Mouse (Mus musculus): ENCODE results near the gene Bicc1. TPM values are rescaled to one million over a fixed set of nuclear protein-coding genes. Genes with fewer than 3 reads are reported as not detected.

Gene Bicc1
- polyA plus RNA-seq, 1 experiment from 2014 or later, result 65.7 TPM

DNA sequence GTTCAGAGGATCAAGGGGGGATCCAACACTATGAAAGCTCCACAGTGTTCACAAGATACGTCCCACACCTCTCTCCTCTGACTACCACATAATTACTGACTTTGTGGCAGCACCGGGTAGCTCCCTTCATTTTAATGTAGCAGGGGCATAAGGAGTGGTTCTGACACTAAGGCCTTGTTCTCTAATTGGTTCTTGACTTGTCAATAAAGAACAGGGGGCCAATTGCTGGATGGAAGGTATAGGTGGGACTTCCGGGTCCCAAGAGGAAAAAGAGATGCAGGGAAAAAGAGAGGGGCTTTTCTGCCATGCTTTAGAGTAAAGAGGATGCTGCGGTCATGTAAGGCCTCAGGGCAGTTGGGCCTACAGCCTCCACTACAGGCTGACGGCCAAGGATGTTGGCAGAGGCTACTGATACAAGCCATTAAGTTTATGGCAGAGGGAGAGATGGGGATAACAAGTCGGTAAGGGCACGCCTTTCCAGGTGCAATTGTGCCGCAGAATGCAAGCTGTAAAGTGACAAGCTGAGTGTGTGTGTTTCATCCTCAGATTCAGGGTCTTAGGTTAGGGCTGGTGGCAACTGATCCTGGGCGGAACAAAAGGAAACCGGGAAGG, 108.7 kb downstream of the Bicc1 start:
- 56% methylated on average over 10 of the region's 10 CpGs for WGBS
- Histone ChIP-seq H3K27me3 (ENCODE audit: insufficient read depth, low read length) (no peaks in the 10 kb centered on the region), H3K4me1 (replicated peaks; ENCODE audit: insufficient read depth, low read length) (0 out of 2 replicates have a peak, but pooled peaks cover 5% of the 10 kb centered on the region), H3K4me3 (replicated peaks; ENCODE audit: low read depth, low read length) (no peak overlapping the region), H3K4me2 (ENCODE audit: low read length) (no peak overlapping the region), H3K9ac (ENCODE audit: low read depth, low read length) (no peak overlapping the region), H3K36me3 (ENCODE audit: insufficient read depth, low read length) (no peaks in the 10 kb centered on the region), H3K27ac (no peak overlapping the region), H3K9me3 (replicated peaks; ENCODE audit: low read length) (no peaks in the 10 kb centered on the region)
- no peak for ATAC-seq (replicated peaks; ENCODE audit: low FRiP score, low read depth)
- no peak for TF ChIP-seq CTCF (IDR thresholded peaks at IDR 0.05; ENCODE audit: low read depth)
- DNase-seq (ENCODE audit: low spot score), result no peak

GRCm38 (mm10) chr10:71049294-71049693, 110.2 kb downstream of the Bicc1 start:
- DNase-seq (ENCODE audit: low spot score) (no peak), ATAC-seq (replicated peaks; ENCODE audit: low FRiP score, low read depth) (no peak)
- Histone ChIP-seq H3K4me2 (ENCODE audit: low read length) (no peak overlapping the region), H3K4me1 (replicated peaks; ENCODE audit: insufficient read depth, low read length) (0 out of 2 replicates have a peak, but pooled peaks cover 5% of the 10 kb centered on the region), H3K27me3 (ENCODE audit: insufficient read depth, low read length) (no peaks in the 10 kb centered on the region), H3K36me3 (ENCODE audit: insufficient read depth, low read length) (no peaks in the 10 kb centered on the region), H3K27ac (no peak overlapping the region), H3K4me3 (replicated peaks; ENCODE audit: low read depth, low read length) (no peak overlapping the region), H3K9ac (ENCODE audit: low read depth, low read length) (no peak overlapping the region), H3K9me3 (replicated peaks; ENCODE audit: low read length) (no peaks in the 10 kb centered on the region)
- no peak for TF ChIP-seq CTCF (IDR thresholded peaks at IDR 0.05; ENCODE audit: low read depth)
- WGBS, result 81% methylated on average over 17 of the region's 17 CpGs

DNA sequence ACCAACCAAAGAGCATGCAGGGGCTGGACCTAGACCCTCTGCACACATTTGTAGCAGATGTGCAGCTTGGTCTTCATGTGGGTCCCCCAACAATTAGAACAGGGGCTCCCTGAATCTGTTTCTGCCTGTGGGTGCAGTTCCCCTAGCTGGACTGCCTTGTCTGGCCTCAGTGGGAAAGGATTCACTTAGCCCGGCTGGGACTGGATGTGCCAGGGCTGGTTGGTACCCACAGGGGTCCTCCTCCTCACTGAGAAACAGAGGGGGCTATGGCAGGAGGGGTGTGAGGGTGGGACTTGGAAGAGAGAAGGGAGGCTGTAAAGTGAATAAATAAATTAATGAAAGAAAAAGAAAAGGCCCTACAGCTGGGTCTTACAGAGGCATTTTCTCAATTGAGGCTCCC, 115.1 kb downstream of the Bicc1 start:
- no peaks in the 10 kb centered on the region for H3K27me3 ChIP-seq (ENCODE audit: insufficient read depth, low read length)
- no peak for TF ChIP-seq CTCF (IDR thresholded peaks at IDR 0.05; ENCODE audit: low read depth)
- no peak for ATAC-seq (replicated peaks; ENCODE audit: low FRiP score, low read depth)
- H3K4me3 ChIP-seq (replicated peaks; ENCODE audit: low read depth, low read length), result no peak overlapping the region
- 88% methylated on average over 1 of the region's 1 CpGs for WGBS
- H3K4me1 ChIP-seq (replicated peaks; ENCODE audit: insufficient read depth, low read length), result no peaks in the 10 kb centered on the region
- H3K9ac ChIP-seq (ENCODE audit: low read depth, low read length), result no peak overlapping the region
- no peak for DNase-seq (ENCODE audit: low spot score)
- H3K4me2 ChIP-seq (ENCODE audit: low read length), result no peak overlapping the region
- H3K36me3 ChIP-seq (ENCODE audit: insufficient read depth, low read length), result no peaks in the 10 kb centered on the region
- no peaks in the 10 kb centered on the region for H3K9me3 ChIP-seq (replicated peaks; ENCODE audit: low read length)
- no peak overlapping the region for H3K27ac ChIP-seq

GRCm38 (mm10) chr10:71041874-71042273, 117.6 kb downstream of the Bicc1 start:
- WGBS, result 69% methylated on average over 4 of the region's 4 CpGs
- no peak for DNase-seq (ENCODE audit: low spot score)
- no peak for ATAC-seq (replicated peaks; ENCODE audit: low FRiP score, low read depth)
- Histone ChIP-seq H3K36me3 (ENCODE audit: insufficient read depth, low read length) (no peaks in the 10 kb centered on the region), H3K9me3 (replicated peaks; ENCODE audit: low read length) (no peaks in the 10 kb centered on the region), H3K4me1 (replicated peaks; ENCODE audit: insufficient read depth, low read length) (no peaks in the 10 kb centered on the region), H3K27ac (no peak overlapping the region), H3K9ac (ENCODE audit: low read depth, low read length) (no peak overlapping the region), H3K4me3 (replicated peaks; ENCODE audit: low read depth, low read length) (no peak overlapping the region), H3K4me2 (ENCODE audit: low read length) (no peak overlapping the region), H3K27me3 (ENCODE audit: insufficient read depth, low read length) (no peaks in the 10 kb centered on the region)
- no peak for TF ChIP-seq CTCF (IDR thresholded peaks at IDR 0.05; ENCODE audit: low read depth)

GRCm38 (mm10) chr10:71036484-71036883, 123.0 kb downstream of the Bicc1 start:
- H3K9me3 ChIP-seq (replicated peaks; ENCODE audit: low read length), result no peaks in the 10 kb centered on the region
- ATAC-seq (replicated peaks; ENCODE audit: low FRiP score, low read depth) (no peak), DNase-seq (ENCODE audit: low spot score) (no peak)
- no peaks in the 10 kb centered on the region; the same call in 1 of the 2 replicates for H3K4me1 ChIP-seq (replicated peaks; ENCODE audit: insufficient read depth, low read length)
- H3K36me3 ChIP-seq (ENCODE audit: insufficient read depth, low read length), result no peaks in the 10 kb centered on the region
- H3K4me3 ChIP-seq (replicated peaks; ENCODE audit: low read depth, low read length), result no peak overlapping the region
- H3K27me3 ChIP-seq (ENCODE audit: insufficient read depth, low read length), result no peaks in the 10 kb centered on the region
- 84% methylated on average over 7 of the region's 7 CpGs for WGBS
- no peak for TF ChIP-seq CTCF (IDR thresholded peaks at IDR 0.05; ENCODE audit: low read depth)
- H3K9ac ChIP-seq (ENCODE audit: low read depth, low read length), result no peak overlapping the region
- H3K4me2 ChIP-seq (ENCODE audit: low read length), result no peak overlapping the region
- no peak overlapping the region for H3K27ac ChIP-seq

GRCm38 (mm10) chr10:71028996-71029395, 130.5 kb downstream of the Bicc1 start:
- no peaks in the 10 kb centered on the region for H3K27me3 ChIP-seq (ENCODE audit: insufficient read depth, low read length)
- ATAC-seq (replicated peaks; ENCODE audit: low FRiP score, low read depth) (no peak), DNase-seq (ENCODE audit: low spot score) (no peak)
- H3K9me3 ChIP-seq (replicated peaks; ENCODE audit: low read length), result no peaks in the 10 kb centered on the region
- no peaks in the 10 kb centered on the region for H3K36me3 ChIP-seq (ENCODE audit: insufficient read depth, low read length)
- H3K9ac ChIP-seq (ENCODE audit: low read depth, low read length), result no peak overlapping the region
- no peak overlapping the region for H3K4me2 ChIP-seq (ENCODE audit: low read length)
- no peak overlapping the region for H3K27ac ChIP-seq
- WGBS, result 74% methylated on average over 4 of the region's 4 CpGs
- no peak overlapping the region for H3K4me3 ChIP-seq (replicated peaks; ENCODE audit: low read depth, low read length)
- no peak for TF ChIP-seq CTCF (IDR thresholded peaks at IDR 0.05; ENCODE audit: low read depth)
- H3K4me1 ChIP-seq (replicated peaks; ENCODE audit: insufficient read depth, low read length), result peaks cover 7% of the 10 kb centered on the region

Measured in kidney, postnatal 0 days (tissue).